Mouse (Mus musculus) urinary bladder, postnatal 0 days (tissue): ENCODE data around the gene Gtpbp3. TPM values are rescaled to one million over a fixed set of nuclear protein-coding genes. Genes with fewer than 3 reads are reported as not detected.

ENCODE experiments used
- polyA plus RNA-seq: library from polyadenylated mRNA; unstranded; fragments of >200 nt; fragmentation: Nextera tagmentation; extraction: Ambion mirVana; gene quantifications from 2 replicates; pipeline ENCODE4 v1.2.1, GENCODE M21; 2015

Gtpbp3 gene
- polyA plus RNA-seq: 9.3 and 9.9 TPM in 2 replicates

DNA sequence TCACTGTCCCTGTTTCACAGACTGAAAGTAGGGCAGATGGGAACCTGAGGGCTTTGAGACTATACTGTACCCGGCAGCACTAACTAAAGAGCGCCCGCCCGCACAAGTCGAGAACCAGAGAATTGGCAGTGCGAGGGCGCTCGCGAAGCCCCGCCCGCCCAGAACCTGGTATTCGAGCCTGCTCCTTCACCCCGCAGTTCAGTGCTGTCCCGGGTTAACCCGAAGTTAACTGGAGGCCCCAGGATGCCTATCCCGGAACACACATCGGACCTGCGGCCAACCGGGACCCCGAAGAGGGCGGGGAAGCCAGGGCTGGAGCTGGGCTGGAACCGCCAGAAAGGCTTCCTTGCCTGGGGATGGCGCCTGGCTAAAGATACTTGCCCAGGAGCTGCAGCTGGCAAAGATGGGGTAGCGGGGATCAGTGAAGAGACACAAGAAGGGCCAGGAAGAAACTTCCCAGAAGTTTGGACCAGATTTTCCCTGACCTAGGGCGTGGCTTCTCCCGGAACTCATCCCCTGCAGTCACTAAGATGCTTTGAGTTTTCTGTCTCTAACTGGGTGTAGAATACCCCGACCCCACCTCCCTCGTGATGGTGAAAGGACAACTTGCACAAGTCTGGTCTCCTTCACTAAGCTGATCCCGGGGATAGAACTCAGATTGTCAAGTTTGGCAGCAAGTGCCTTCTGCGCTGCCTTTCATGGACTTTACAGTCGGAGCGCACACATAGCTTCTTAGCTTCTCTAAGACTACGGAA is at the start of gene Gtpbp3:
Gene Gtpbp3 (plus strand): TSS at position 413 of the 755 bp plus-strand sequence.

DNA sequence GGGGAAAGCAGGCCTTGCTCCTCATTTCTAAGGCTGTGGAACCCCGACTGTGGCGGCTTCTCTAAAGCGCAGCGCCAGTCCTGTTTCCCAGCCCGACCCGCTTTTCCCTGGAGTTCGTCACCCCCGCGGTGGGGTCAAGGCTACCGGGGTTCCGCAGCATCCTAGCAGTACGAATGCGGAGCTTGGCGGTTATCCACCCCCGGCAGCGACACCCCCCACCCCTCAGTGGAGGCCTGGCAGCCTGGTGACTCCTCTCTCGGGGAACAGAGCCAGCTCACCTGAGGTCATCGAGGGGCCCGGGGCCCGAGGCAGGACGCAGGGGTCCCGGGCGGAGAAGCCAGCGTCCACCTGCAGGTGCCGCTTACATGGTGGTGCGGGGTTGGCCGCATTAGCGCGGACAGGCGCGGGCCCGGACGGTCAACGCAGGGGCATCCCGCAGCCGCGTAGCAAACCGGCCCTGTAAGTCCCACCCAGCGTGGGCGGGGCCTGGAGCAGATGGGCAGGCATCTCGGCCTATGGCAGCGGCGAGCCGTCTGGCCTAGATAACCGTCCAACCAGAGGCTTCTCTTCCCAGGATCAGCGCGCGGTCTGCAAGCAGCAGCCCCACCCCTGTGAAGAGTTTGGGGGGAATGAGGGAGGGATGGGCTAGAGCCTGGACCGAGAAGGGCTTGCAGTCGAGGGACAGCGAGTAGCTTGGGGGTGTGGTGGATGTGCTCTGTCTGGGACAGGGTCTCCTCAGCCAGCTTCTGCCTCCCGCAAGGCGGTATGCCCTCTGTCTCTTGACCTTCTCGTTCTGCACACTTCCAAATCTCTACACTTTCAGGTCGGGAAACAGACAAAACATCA is 24.5 kb upstream of the Gtpbp3 start, which contains the start of gene Abhd8:
Gene Abhd8 (minus strand): TSS at position 468 of the 846 bp plus-strand sequence.

DNA sequence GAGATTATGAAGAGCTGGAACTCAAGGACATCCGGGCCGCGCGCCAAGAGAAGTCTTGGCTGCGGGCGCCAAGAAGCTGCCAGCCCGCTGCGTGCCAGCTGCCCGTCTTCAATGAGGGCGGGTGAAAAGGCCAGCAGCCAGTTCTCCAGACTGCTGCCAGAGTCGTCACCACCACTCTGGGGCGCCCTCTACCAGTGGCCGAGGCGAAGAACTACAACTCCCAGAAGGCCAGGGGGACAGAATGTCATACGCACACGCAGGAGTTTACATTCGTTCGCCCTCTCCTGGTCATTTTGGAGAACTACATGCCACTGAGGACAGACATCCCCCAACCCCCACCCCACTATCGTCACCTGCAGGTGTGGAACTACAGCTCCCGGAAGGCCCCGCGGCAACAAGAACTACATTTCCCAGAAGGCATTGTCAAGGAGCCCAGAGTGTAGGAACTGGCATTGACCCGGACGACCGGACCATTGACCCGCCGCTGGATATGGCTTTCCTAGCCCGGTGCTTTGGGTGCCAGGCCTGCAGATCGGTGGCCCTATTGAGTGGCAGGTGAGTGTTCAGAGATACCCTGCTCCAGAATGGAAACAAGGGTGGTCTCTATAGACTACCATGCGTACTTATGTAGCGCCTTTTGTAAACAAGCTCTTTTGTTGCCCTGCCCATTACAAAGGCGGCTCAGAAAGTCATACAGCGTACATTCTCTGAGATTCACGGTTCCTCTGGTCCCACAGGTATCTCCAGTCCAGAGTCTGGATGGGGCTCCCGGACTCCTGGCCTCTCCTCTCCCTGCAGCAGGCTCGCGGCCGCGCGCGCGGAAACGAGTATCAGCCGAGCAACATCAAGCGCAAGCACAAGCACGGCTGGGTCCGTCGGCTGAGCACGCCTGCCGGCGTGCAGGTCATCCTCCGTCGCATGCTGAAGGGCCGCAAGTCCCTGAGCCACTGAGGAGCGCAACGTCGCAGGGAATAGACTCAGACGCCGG is 23.1 kb upstream of the Gtpbp3 start, which contains the start of gene Mrpl34:
Gene Mrpl34 (plus strand): TSS at position 447 of the 988 bp plus-strand sequence.

GRCm38 (mm10) chr8:71468916-71469315 is 19.0 kb upstream of the Gtpbp3 start, which contains the start of gene Dda1:
Gene Dda1 (plus strand): TSS chr8:71469199.

DNA sequence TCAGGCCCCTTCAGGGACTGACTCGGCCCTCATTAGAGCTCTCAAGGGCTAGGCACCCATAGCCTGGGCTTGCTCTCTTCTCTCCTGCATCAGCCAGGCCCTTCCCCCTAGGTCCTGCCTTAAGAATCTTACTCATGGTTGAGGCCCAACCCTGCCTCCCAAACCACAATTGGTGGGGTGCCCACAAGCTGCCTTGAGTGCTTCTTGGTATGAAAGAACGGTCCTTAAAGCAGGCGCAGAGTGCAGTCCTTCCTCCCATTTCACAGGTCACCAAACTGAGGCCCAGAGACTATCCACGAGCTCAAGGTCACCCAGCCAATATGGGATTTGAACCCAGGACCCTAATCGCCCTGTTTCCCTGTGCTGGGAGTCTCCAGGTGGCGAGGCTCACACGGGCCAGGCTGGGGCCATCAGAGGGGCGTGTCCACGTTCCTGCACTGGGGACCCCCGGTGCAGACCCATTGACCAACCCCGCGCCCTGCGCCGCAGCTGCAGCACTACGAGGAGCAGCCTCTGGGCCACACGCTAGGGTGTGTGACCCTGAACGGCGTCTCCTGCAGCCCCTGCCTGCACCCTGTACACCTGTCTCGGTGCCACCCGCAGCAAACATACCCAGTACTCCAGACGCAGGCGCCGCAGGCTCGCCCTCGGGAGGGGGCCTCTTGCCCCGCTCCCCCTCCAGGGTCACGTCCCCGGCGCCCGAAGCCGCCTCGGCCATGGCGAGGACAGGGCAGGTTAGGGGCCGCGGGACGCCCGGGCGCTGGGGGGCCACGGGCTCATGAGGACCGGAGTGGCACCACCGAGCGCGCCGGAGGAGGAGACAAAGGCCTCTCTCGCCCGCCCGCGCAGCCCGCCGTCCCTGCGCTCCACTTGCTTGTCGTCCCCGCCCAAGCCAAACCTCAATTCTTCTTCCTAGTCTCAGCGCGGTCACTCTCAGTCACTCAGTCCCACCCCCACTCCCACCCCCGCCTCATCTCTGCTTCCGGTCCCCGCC is 2.5 kb upstream of the Gtpbp3 start, which contains the start of gene Ano8:
Gene Ano8 (minus strand): TSS at position 822 of the 994 bp plus-strand sequence.

DNA sequence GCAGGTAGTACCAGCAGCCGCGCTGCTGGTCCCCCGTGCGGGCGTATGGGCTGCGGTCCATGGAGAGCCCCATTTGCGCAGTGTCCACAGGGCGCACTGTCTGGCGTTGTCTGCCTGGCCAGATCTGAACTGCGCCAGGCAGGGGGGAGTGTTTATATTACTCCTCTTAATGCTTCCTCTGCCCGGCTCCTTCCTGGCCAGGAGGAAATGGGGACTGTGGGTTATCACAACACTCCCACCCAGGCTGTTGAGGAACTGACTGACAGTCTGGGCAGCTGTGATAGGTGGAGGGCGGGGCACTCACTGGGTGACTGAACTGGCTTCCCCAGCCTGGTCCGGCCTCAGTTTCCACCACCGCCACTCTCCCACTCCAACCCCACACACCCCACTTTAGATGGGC is 23.7 kb downstream of the Gtpbp3 start, which contains the start of gene Plvap:
Gene Plvap (minus strand): TSS at position 109 of the 400 bp plus-strand sequence.

GRCm38 (mm10) chr8:71525226-71526050 is 37.5 kb downstream of the Gtpbp3 start, which contains the start of gene Ccdc194:
Gene Ccdc194 (minus strand): TSS chr8:71525711.

DNA sequence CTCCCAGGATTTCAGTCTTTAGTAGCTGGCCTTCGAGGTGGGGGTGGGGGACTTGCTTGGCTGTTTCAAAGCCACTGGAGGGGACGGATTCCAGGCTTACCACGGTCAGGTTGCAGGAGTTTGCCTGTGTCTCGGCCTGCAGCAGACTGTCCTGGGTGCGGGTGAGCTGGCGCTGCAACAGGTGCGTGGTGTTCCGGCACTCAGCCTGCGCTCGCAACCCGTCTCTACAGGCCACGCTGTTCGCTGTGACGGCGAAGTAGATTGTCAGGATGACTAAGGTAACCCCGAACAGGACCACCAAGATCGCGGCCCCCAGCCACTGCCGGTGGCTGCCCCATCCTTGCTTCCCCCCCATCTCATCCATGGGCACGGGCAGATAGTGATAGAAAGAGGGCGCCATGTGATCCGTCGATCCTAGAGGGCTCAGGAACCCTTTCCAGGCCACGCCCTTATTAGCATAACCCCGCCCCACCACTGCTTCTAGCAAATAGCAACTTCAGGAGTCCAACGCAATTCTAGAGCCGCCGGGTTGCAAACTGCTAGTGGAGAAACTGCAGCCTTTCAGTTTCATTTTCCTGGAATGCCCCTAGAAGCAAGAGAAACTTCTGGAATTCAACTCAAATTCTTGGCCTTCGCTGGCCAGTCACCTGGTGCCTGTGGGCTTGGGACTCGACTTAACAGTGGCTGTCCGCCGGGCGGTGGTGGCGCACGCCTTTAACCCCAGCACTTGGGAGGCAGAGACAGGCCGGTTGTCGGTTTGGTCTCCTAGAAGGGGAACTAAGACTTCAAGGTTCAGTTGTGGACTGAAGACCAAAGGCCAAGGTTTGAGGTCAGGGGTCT is 49.3 kb downstream of the Gtpbp3 start, which contains the start of gene Bst2:
Gene Bst2 (minus strand): TSS at position 429 of the 840 bp plus-strand sequence.

GRCm38 (mm10) chr8:71542632-71543343 is 54.9 kb downstream of the Gtpbp3 start, which contains the start of gene Mvb12a:
Gene Mvb12a (plus strand): TSS chr8:71542922.

Other genes starting within 250 kb of the Gtpbp3 start
- gene Myo9b, start 215.4 kb upstream of the Gtpbp3 start, polyA plus RNA-seq: 11.9 and 13.6 TPM in 2 replicates
- 21.3 and 24.6 TPM in 2 replicates for gene Haus8, start 215.2 kb upstream of the Gtpbp3 start, polyA plus RNA-seq
- 89.1 and 89.4 TPM in 2 replicates for gene Use1, start 121.3 kb upstream of the Gtpbp3 start, polyA plus RNA-seq
- 5.5 and 5.7 TPM in 2 replicates for gene Ocel1, start 116.8 kb upstream of the Gtpbp3 start, polyA plus RNA-seq
- gene Nr2f6, start 106.1 kb upstream of the Gtpbp3 start, polyA plus RNA-seq: 55.5 and 56.4 TPM in 2 replicates
- gene Ushbp1, start 92.3 kb upstream of the Gtpbp3 start, polyA plus RNA-seq: 4.6 and 5.8 TPM in 2 replicates
- 62.9 and 66.6 TPM in 2 replicates for gene Babam1, start 91.2 kb upstream of the Gtpbp3 start, polyA plus RNA-seq
- 4.8 and 6.5 TPM in 2 replicates for gene Ankle1, start 82.1 kb upstream of the Gtpbp3 start, polyA plus RNA-seq
- gene Abhd8, start 24.4 kb upstream of the Gtpbp3 start, polyA plus RNA-seq: 24.9 and 28.3 TPM in 2 replicates
- 80.4 and 81.5 TPM in 2 replicates for gene Mrpl34, start 23.1 kb upstream of the Gtpbp3 start, polyA plus RNA-seq
- 74.3 and 86.1 TPM in 2 replicates for gene Dda1, start 18.9 kb upstream of the Gtpbp3 start, polyA plus RNA-seq
- 1.0 and 1.1 TPM in 2 replicates for gene Ano8, start 2.1 kb upstream of the Gtpbp3 start, polyA plus RNA-seq
- gene Plvap, start 23.6 kb downstream of the Gtpbp3 start, polyA plus RNA-seq: 12.9 and 13.2 TPM in 2 replicates
- gene Ccdc194, start 37.6 kb downstream of the Gtpbp3 start, polyA plus RNA-seq: 0.19 TPM in 1 of 2 replicates, not detected in the other
- gene Bst2, start 49.4 kb downstream of the Gtpbp3 start, polyA plus RNA-seq: 48.3 and 59.8 TPM in 2 replicates
- gene Mvb12a, start 54.8 kb downstream of the Gtpbp3 start, polyA plus RNA-seq: 79.7 and 86.3 TPM in 2 replicates
- 0.57 and 0.63 TPM in 2 replicates for gene Tmem221, start 70.8 kb downstream of the Gtpbp3 start, polyA plus RNA-seq
- not detected in 2 replicates for gene Nxnl1, start 78.5 kb downstream of the Gtpbp3 start, polyA plus RNA-seq
- 17.5 and 21.1 TPM in 2 replicates for gene Slc27a1, start 80.8 kb downstream of the Gtpbp3 start, polyA plus RNA-seq
- gene Pgls, start 104.1 kb downstream of the Gtpbp3 start, polyA plus RNA-seq: 222 and 225 TPM in 2 replicates
- 0.71 and 1.7 TPM in 2 replicates for gene Fam129c, start 109.5 kb downstream of the Gtpbp3 start, polyA plus RNA-seq
- gene Colgalt1, start 122.9 kb downstream of the Gtpbp3 start, polyA plus RNA-seq: 60.6 and 64.6 TPM in 2 replicates
- 0.49 and 0.68 TPM in 2 replicates for gene Unc13a, start 183.7 kb downstream of the Gtpbp3 start, polyA plus RNA-seq
- gene Jak3, start 188.2 kb downstream of the Gtpbp3 start, polyA plus RNA-seq: 5.7 and 6.5 TPM in 2 replicates
- gene Insl3, start 201.1 kb downstream of the Gtpbp3 start, polyA plus RNA-seq: 2.5 TPM in 2 replicates
- 4.4 TPM in 2 replicates for gene B3gnt3, start 213.7 kb downstream of the Gtpbp3 start, polyA plus RNA-seq
- 0.59 and 1.7 TPM in 2 replicates for gene Fcho1, start 237.6 kb downstream of the Gtpbp3 start, polyA plus RNA-seq